Mouse (Mus musculus) liver, adult 2 months (tissue): ENCODE data around the gene Gpr27.

Experiments used
- CTCF ChIP-seq: fragments of 200-500 bp; IDR thresholded peaks from 2 replicates; pipeline ENCODE4 v1.5.1; 2011; ENCODE audit warnings: low read depth, low read length, control low read depth
- POLR2A ChIP-seq: fragments of 200-500 bp; IDR thresholded peaks from 2 replicates; pipeline ENCODE4 v1.6.1; 2011; ENCODE audit warnings: low read length, control low read depth; ENCODE audit not compliant: insufficient read depth; ENCODE audit errors: extremely low read depth

DNA sequence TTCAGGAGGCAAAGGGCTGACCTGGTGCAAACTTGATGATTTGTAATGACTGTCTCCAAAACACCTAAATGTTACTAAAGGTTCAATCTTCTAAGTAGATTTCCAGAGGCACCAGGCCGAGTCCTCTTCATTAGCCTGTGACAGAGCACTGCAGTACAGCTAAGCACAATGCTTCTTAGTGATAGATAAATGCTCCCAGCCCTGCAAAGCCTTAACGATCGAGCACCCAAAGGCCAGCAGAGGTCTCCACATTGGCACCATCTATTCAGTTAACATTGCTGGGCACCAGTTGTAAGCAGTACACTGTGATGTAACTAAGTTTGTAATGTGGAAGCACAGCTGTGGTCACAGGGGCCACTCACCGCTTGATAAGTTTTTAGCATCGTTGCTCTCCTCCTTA lies 48.1 kb upstream of the Gpr27 start:
- no peak for TF ChIP-seq CTCF
- TF ChIP-seq POLR2A = no peak
